Mouse (Mus musculus) intestine, embryonic 14.5 days (tissue): ENCODE results near the gene Tmem126a. TPM values are rescaled to one million over a fixed set of nuclear protein-coding genes. Genes with fewer than 3 reads are reported as not detected.
A peak's percentile ranks its signal among the peaks of the same experiment; 100 is the strongest.

ENCODE experiments used
- ATAC-seq: fragments of 200-750 bp; cut with Nextera tagmentation; replicated peaks from 2 replicates; pipeline ENCODE4 v1.8.0; 2017; ENCODE audit warnings: low read depth, moderate number of reproducible peaks, moderate TSS enrichment, moderate library complexity; ENCODE audit not compliant: low FRiP score, low TSS enrichment
- DNase-seq: peaks from one replicate; pipeline ENCODE4 v3.0.0-alpha.2; 2018; ENCODE audit warnings: low spot score
- H3K27ac ChIP-seq: fragments of 300-500 bp; sonication (generic); 2 replicates; pipeline ENCODE4 v1.5.1; 2014; ENCODE audit warnings: low read depth, mild to moderate bottlenecking, control low read depth
- H3K27me3 ChIP-seq: fragments of 300-500 bp; sonication (generic); replicated peaks from 2 replicates; pipeline ENCODE4 v1.6.1; 2014; ENCODE audit warnings: low read length, control low read depth; ENCODE audit not compliant: control insufficient read depth, insufficient read depth
- H3K36me3 ChIP-seq: fragments of 300-500 bp; sonication (generic); 2 replicates; pipeline ENCODE4 v1.6.1; 2014; ENCODE audit warnings: low read length, control low read depth; ENCODE audit not compliant: control insufficient read depth, insufficient read depth
- H3K4me1 ChIP-seq: fragments of 300-500 bp; sonication (generic); replicated peaks from 2 replicates; pipeline ENCODE4 v1.6.1; 2014; ENCODE audit warnings: low read length, control low read depth, mixed read lengths; ENCODE audit not compliant: control insufficient read depth, insufficient read depth
- H3K4me2 ChIP-seq: fragments of 300-500 bp; sonication (generic); 2 replicates; pipeline ENCODE4 v1.6.1; 2014; ENCODE audit warnings: low read length
- H3K4me3 ChIP-seq: fragments of 300-500 bp; sonication (generic); 2 replicates; pipeline ENCODE4 v1.5.1; 2014; ENCODE audit warnings: low read depth, low read length, control low read depth, mixed read lengths
- H3K9ac ChIP-seq: fragments of 300-500 bp; sonication (generic); 2 replicates; pipeline ENCODE4 v1.6.1; 2014; ENCODE audit warnings: mild to moderate bottlenecking, low read length
- H3K9me3 ChIP-seq: fragments of 300-500 bp; sonication (generic); 2 replicates; pipeline ENCODE4 v1.6.1; 2016; ENCODE audit warnings: low read length, control low read depth; ENCODE audit not compliant: control insufficient read depth
- WGBS: fragments of 180-500 bp; shearing (Covaris S2); extraction: QIAGEN DNeasy Blood & Tissue Kit; methylation state at CpG from one replicate; pipeline ENCODE4 v1.1.7; 2014; 5-methylcytosine and 5-hydroxymethylcytosine counted together
- polyA plus RNA-seq: library from polyadenylated mRNA; unstranded; fragments of >200 nt; fragmentation: Nextera tagmentation; extraction: Ambion mirVana; gene quantifications from 2 replicates; pipeline ENCODE4 v1.2.1, GENCODE M21; 2014

Gene Tmem126a
- 118 and 124 TPM in 2 replicates for polyA plus RNA-seq

DNA sequence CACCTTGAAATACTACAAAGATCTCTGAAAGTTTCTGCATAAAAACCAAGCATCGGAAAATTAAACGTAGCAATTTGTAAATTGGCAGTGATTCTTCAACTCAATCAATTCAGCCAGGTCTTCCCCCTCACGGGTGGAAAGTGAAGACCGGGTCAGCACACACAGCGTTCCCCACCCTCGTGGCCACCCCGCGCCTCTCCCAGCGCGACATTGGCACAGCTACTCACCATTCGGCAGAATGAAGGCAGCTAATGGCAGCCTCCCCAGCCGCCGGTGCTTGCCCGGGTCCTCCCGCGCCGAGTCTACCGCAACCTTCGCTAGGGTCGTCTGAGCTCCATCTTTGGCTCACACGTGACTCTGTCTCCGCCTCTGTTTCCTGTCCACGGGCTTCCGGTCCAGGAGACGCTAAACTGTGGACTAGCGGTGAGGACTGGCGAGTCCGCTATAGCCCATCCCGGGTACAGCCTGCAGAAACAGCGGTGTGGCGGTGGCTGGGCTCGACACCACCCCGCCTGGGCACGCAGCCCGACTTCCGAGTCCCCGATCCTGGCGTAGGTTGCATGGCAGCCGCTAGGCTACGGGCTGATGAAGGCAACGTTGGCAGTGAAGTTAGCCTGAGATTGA lies at the start of gene Tmem126a:
Tmem126a (minus strand) TSS at position 385 of the 624 bp plus-strand sequence.
- H3K4me2 ChIP-seq: peak within 1 kb of the TSS; percentile 72

DNA sequence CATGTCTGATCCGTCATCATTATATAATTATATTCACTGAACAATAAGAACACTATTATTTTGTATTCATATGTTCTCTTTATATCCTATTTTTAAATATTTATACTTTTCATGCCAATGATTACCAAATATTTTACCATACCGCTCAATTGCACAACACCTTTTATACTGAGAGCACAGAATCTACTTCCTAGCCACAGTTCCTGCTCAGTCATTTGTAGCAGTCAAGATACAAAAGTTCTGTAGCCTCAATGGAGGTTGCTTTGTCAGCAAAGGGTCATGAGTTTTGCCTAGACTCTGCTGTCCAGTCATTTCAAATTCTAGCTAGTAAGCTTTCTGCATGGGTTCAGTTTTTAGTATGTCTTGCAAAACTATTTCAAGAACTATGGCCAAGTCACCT lies 25.6 kb upstream of the Tmem126a start:
- no peaks in the 10 kb centered on the region for H3K36me3 ChIP-seq
- H3K4me1 ChIP-seq: no peaks in the 10 kb centered on the region
- no peak for DNase-seq
- H3K27ac ChIP-seq: no peak overlapping the region
- 91% methylated on average over 2 of the region's 2 CpGs for WGBS
- ATAC-seq: no peak
- no peak overlapping the region for H3K9ac ChIP-seq
- H3K4me3 ChIP-seq: no peak overlapping the region
- no peak overlapping the region for H3K4me2 ChIP-seq
- H3K9me3 ChIP-seq: no peaks in the 10 kb centered on the region
- peaks cover 8% of the 10 kb centered on the region; the same call in 1 of the 2 replicates for H3K27me3 ChIP-seq

More for the DNA sequence above, at the start of gene Tmem126a:
- peak within 1 kb of the TSS; percentile 70 for H3K9ac ChIP-seq
- DNase-seq (peak; percentile 92), ATAC-seq (peak; percentile 95)
- under 1% methylated on average over 41 of the region's 41 CpGs for WGBS
- H3K27ac ChIP-seq: peak within 1 kb of the TSS; percentile 84
- peaks cover 25% of the 10 kb centered on the region for H3K36me3 ChIP-seq
- no peaks in the 10 kb centered on the region for H3K9me3 ChIP-seq
- H3K4me3 ChIP-seq: peak within 1 kb of the TSS; percentile 53
- H3K4me1 ChIP-seq: peaks cover 8% of the 10 kb centered on the region
- no peaks in the 10 kb centered on the region for H3K27me3 ChIP-seq

DNA sequence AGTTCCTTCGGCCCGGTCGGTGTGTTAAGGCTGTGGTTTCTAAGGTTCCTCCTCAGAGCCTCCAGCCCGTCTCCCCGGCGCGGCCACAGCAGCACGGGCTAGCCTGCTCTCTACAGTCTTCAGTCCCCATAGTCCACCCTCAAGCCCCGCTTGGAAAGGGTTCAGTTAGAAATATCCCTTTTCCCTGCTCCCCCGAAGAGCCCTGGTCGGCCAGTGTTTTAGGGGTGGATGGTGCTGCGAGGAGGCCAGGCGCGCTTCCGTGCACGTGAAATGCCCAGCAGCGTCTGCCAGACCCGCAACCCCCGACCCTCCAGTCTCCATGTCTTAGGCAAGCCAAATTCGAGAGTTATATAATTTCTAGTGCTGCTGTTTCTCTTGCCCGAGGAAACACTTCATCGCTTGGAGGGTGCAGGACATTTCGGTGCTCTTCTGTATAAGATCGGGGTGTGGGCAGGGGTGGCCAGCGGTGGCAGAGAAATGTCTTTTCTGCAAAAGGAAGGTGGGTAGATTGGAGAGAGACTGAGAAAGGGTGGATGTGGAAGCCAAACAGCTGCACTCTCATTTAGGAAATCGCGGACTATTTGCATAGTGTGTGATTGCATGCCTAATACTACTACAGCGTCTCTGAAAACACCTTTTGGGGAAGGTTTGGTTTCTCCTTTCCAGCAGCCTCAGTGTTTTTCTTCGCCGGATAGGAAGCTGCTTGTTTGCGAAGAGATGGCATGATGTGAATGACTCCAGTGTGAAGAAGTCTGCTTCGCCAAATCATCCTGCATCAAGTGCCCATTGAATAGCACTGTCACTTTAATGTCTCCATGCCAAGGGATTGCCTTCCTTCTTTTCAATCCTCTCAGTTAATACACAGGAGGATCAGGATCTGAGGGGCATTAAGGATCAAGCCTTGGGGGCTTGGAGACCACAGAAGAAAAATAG lies 19.6 kb upstream of the Tmem126a start, which contains the start of gene Dlg2:
Dlg2 (plus strand) TSS at position 360 of the 933 bp plus-strand sequence.
- H3K4me1 ChIP-seq: peaks cover 9% of the 10 kb centered on the region; the same call in 1 of the 2 replicates
- peak within 1 kb of the TSS; percentile 83 for H3K4me3 ChIP-seq
- H3K27me3 ChIP-seq: peaks cover 11% of the 10 kb centered on the region; the same call in 1 of the 2 replicates
- H3K27ac ChIP-seq: peak within 1 kb of the TSS; percentile 54; the same call in 1 of the 2 replicates
- no peak; the same call in 1 of the 2 replicates for ATAC-seq
- peak within 1 kb of the TSS; percentile 69 for H3K9ac ChIP-seq
- no peaks in the 10 kb centered on the region for H3K9me3 ChIP-seq
- WGBS: under 1% methylated on average over 32 of the region's 32 CpGs
- no peak for DNase-seq
- peak within 1 kb of the TSS; percentile 94 for H3K4me2 ChIP-seq
- no peaks in the 10 kb centered on the region for H3K36me3 ChIP-seq

DNA sequence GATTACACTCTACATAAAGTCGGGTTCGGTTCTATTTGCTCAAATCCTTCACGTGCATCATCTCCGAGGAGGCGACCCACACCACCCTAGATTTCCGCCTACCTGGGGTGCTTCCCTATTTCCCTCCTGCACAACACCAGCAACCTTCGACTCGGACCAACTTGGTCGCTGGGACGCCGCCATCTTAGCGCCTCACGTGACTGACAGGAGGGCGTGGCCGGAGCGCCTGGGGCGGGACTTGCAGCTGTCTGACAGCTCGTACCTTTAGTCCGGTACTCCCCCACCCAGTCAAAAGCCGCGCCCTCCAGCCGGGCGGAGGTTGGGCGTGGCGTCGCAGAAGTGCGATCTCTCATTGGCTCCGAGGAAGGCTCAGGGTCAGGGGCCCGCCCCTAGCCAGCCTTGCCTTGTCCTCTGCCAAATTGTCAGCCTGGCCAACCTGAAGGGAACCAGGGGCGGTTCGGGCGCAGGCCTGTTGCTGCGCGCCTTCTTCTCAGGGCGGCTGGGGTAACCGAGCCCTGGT lies 18.8 kb upstream of the Tmem126a start, which contains the start of gene Tmem126b:
Tmem126b (minus strand) TSS at position 209 of the 520 bp plus-strand sequence.
- H3K27me3 ChIP-seq: peaks cover 11% of the 10 kb centered on the region; the same call in 1 of the 2 replicates
- H3K9ac ChIP-seq: peak within 1 kb of the TSS; percentile 69
- H3K4me3 ChIP-seq: peak within 1 kb of the TSS; percentile 83
- peak within 1 kb of the TSS; percentile 94 for H3K4me2 ChIP-seq
- peak within 1 kb of the TSS; percentile 54; the same call in 1 of the 2 replicates for H3K27ac ChIP-seq
- H3K36me3 ChIP-seq: no peaks in the 10 kb centered on the region; the same call in 1 of the 2 replicates
- peak; percentile 100 for ATAC-seq
- H3K4me1 ChIP-seq: peaks cover 9% of the 10 kb centered on the region; the same call in 1 of the 2 replicates
- under 1% methylated on average over 36 of the region's 36 CpGs for WGBS
- DNase-seq: peak; percentile 99
- no peaks in the 10 kb centered on the region for H3K9me3 ChIP-seq

DNA sequence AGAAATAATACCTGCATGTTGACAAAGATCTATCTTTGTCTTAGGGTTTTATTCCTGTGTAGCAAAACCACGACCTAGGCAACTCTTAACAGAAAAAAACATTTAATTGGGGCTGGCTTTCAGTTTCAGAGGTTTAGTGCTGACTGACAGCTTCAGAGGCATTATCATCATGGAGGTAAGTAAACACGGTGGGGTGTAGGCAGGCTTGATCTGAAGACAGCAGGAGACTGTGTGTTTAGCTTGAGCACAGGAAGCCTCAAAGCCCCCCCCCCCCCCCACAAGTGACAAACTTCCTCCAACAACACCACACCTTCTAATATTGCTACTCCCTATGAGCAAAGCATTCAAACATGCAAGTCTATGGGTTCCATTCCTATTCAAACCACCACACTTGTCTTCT lies 16.5 kb upstream of the Tmem126a start:
- H3K9me3 ChIP-seq: no peaks in the 10 kb centered on the region
- no peak overlapping the region for H3K4me3 ChIP-seq
- peaks cover 9% of the 10 kb centered on the region; the same call in 1 of the 2 replicates for H3K4me1 ChIP-seq
- WGBS: 73% methylated on average over 2 of the region's 2 CpGs
- H3K27ac ChIP-seq: no peak overlapping the region
- peaks cover 6% of the 10 kb centered on the region; the same call in 1 of the 2 replicates for H3K27me3 ChIP-seq
- no peak overlapping the region for H3K9ac ChIP-seq
- no peak for ATAC-seq
- DNase-seq: no peak
- H3K36me3 ChIP-seq: peaks cover 13% of the 10 kb centered on the region
- no peak overlapping the region for H3K4me2 ChIP-seq

DNA sequence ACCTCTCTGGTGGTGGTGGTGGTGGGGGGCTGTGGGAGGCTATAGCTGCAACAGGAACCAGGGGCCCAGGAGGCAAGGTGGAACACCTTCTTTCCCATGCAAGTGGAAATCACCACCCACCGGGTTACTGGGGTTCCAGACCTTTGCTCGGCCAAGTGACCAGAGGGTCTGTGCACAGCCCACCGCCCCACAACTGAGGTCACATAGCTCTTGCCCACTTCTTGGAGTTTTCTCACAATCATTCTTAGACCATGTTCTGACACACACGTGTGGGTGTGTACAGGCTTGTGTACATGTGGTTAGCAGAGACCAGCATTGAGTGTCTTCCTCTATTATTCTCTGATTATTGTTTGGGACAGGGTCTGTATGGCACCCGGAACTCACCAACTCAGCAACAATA lies 4.4 kb upstream of the Tmem126a start:
- Histone ChIP-seq H3K9me3 (no peaks in the 10 kb centered on the region), H3K27me3 (no peaks in the 10 kb centered on the region), H3K4me3 (no peak overlapping the region), H3K4me2 (no peak overlapping the region), H3K36me3 (no peaks in the 10 kb centered on the region), H3K9ac (no peak overlapping the region), H3K4me1 (no peaks in the 10 kb centered on the region), H3K27ac (no peak overlapping the region)
- no peak for ATAC-seq
- 91% methylated on average over 5 of the region's 5 CpGs for WGBS
- DNase-seq: no peak

DNA sequence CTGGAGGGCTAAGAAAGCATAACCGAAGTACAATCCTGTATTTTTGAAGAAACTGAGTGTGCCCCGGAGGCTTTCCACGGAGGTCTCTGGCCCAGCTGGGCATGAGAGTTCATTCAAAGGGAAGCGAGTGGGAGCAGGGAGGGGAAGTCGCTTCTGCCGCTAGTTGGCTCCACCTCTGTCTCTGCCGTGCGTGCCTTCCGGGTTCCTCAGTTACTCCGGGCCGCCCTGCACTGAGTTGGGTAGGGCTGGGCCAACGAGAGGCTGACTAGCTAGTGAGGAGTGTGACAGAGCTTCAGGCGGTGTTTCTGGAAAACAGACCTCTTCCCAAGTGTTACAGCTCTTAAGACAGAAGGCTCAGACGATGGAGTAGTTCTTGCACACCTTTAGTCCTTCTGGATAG lies 3.9 kb upstream of the Tmem126a start:
- H3K9me3 ChIP-seq: no peaks in the 10 kb centered on the region
- H3K27ac ChIP-seq: no peak overlapping the region
- peaks cover 5% of the 10 kb centered on the region for H3K4me1 ChIP-seq
- H3K9ac ChIP-seq: no peak overlapping the region
- no peaks in the 10 kb centered on the region for H3K27me3 ChIP-seq
- H3K36me3 ChIP-seq: no peaks in the 10 kb centered on the region
- DNase-seq (peak; percentile 56), ATAC-seq (no peak)
- 20% methylated on average over 14 of the region's 14 CpGs for WGBS
- no peak overlapping the region for H3K4me2 ChIP-seq
- no peak overlapping the region for H3K4me3 ChIP-seq

DNA sequence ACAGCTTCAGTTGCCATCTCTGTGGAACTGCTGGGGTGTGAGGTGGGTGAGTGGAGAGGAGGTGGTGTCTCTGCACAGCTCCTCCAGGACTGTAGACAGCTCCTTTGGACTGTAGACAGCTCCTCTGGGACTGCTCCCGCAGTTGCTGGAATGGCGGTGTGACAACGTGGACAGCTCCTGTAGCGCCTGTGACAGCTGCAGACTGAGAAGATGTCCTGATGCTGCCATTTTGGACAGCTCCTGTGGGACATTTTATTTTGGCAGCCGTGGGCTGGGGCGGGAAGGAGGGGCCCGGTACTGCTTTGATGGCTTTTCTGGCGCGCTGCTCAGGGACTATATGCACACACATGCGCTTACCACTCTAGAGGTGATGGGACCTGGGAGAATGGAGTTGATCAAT lies 3.3 kb upstream of the Tmem126a start:
- H3K36me3 ChIP-seq: no peaks in the 10 kb centered on the region
- no peak for ATAC-seq
- no peaks in the 10 kb centered on the region for H3K27me3 ChIP-seq
- no peak overlapping the region for H3K4me2 ChIP-seq
- H3K4me1 ChIP-seq: peaks cover 8% of the 10 kb centered on the region
- H3K27ac ChIP-seq: no peak overlapping the region
- no peak overlapping the region for H3K9ac ChIP-seq
- 46% methylated on average over 10 of the region's 10 CpGs for WGBS
- H3K9me3 ChIP-seq: no peaks in the 10 kb centered on the region
- no peak for DNase-seq
- H3K4me3 ChIP-seq: no peak overlapping the region
